Mouse (Mus musculus) induced T-regulatory cell, adult 2 months (primary cell): ENCODE results near the gene Atad2b.
A peak's percentile ranks its signal among the peaks of the same experiment; 100 is the strongest.
"Not testable (repeated sequence)": the region's sequence is repeated elsewhere in the genome, so short reads cannot be mapped to it uniquely, and the experiment has no call there.

ENCODE experiments used
- DNase-seq: peaks from one replicate; pipeline ENCODE4 v3.0.0-alpha.2; 2012; ENCODE audit warnings: low read depth

The Atad2b gene

DNA sequence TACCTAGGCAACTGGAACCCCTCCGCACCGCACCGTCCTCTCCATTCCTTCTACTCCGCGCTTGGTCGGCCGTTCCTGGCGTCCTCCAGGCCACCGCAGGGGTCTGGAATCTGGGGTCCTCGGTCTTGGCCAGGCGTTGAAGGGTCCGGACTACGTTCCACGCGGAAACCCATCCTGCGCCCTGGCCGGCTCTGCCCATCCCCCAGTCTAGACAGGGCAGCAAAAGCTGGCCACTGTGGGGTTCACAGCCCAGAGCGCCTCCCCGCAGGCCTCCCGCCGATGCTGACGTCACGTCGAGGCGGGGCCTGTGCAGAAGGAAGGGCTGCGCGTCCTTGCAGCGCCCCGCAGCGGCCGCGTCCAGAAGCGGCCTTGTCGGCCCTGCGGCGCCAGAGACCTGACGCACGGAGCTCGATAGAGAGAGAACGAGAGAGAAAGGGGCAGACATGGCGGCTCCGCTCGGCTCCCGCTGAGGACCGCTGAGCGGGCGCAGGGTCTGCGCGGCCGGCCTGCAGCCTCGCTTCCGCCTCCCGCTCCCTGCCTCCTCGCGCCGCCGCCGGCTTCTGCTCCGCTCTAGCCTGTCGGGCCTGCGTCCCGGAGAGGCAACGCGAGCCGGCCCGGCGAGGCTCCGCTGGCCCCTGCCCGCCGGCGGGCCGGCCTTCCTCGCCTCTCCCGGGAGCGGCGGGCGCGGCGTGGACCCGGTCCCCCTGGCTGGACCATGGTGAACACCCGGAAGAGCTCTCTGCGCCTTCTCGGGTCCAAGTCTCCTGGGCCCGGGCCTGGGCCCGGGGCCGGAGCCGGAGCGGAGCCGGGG is at the start of gene Atad2b:
Gene Atad2b (plus strand): TSS at position 360 of the 811 bp plus-strand sequence.
- peak; percentile 97 for DNase-seq

DNA sequence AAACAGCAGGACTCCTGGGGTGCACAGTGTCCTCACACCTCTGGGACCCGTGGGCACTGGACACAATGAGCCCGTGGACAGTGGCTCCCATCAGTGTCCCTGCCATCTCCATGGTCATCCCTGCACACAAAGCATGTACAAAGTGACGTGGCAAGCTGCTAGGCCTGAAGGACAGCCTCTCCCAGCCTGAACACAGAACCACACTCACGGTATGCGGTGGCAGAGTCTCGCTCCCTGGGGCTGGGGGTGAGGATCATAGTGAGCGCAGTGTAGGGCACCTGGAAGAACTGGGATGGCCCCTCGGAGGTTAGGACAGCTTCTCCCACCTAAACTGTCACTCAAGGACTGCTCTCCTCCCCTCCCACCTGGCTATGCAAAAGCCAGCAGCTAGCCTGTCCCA is 48.2 kb upstream of the Atad2b start:
- DNase-seq: no peak

DNA sequence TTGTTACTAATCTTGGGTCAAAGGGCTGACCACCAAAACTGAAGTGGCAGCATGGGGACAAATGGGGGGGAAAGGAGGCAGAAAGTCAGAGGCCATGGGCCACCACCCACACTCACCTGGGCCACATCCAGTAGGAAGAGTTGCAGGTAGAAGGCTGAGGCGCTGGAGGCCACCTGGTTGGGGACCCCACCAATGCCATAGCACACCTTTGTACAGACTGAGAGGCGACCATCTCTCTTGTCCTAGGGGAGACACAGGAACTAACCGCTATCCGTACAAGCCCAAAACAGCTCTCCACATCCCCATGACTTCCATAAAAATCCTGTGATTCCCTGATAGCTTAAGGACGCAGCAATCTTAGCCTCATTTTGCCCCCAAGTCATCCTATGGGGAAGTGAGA is 45.9 kb upstream of the Atad2b start:
- no peak for DNase-seq

DNA sequence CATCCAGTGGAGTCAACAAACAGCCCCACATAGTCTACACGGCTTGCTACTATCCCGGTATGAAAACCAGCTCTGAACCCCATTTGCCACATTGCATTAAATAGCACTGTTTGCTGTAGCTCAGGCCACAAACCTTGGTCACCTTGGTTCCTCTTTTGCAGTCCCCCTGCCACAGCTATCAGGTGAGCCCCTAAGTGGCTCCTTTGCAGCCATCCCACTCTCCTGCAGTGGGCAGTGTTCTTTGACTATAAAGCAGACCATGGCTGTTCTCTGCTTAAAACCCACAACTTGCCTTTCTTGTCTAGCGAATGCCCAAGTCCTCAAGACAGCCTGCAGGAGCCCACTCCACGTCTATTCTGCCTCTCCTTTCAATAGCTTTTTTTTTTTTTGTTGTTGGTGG is 44.9 kb upstream of the Atad2b start:
- no peak for DNase-seq

DNA sequence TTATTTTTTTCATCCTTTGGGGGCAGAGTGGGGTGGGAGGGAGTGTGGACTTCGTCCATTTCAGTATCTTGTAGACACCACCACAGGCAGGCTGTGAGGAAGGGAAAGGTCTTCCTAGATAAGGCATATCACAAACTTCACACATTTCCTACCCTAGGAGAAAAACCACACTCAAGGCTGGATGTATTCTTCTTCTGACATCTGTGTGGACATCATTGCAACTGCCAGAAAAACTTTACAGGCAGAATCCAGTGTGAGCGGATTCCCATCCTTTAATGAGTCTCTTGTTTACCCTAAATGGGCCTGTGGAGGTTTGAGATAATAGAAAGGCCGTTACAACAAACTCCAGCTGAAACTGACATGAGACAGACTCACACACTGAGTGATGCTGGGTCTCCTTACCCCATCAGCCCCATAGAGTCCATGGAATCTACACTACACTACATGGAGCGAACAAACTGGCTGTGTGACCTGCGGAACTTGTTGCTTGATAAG is 44.1 kb upstream of the Atad2b start:
- DNase-seq: no peak

DNA sequence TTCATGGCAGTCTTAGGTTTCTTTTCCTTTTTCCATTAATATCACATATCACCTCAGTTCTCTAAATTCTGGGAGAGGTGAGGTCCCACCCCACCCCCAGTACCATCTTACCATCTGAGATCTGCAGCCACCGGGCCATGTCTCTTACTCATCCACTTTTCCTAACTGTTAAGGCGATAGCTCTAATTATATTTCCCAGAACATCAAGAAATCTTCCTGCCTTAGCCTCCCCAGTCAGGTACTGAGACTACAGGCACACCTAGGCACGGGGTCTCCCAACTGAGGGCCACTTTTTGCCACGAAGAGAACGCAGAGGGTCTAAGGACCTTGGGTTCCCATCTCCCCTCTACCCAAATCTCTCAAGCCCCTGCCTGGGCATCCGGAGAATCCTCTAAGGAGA is 43.6 kb upstream of the Atad2b start:
- DNase-seq: no peak

DNA sequence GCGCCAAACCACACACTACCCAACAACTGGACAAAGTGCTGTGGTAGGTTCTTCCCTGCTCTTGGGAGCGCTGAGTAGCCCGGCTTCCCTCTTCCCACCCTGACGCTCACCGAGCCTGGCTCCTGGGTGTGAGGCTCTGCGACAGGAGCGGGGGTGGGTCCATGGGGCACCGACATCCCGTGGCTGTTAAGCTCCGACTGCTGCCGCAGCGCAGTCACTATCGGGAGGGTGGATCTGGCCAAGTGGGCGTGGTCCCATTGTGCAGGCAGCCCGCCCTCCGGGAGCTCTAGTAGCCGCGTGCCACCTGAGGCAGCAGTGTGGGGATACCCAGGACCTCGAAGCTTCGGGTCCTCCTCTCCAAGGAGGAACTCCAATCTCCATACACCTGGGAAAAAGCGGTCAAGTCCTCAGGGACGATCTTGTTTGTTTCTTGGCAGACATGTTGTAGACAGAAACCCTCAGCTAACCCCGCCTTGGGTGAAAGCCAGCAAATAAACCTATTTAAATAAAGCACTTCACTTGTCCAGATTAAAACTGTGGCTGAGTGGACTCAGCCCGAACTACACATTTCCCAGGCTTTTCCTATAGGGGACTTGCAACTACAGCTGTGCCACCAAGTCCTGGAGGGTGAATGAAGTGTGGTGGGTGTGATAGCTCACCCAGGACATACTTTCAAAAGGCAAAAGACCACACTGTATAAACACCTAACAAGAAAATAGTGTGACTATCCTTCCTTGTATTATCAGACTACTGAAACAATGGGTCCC is 42.8 kb upstream of the Atad2b start, which contains the start of gene Mfsd2b:
Gene Mfsd2b (minus strand): TSS at position 199 of the 767 bp plus-strand sequence.
- DNase-seq: peak; percentile 78

DNA sequence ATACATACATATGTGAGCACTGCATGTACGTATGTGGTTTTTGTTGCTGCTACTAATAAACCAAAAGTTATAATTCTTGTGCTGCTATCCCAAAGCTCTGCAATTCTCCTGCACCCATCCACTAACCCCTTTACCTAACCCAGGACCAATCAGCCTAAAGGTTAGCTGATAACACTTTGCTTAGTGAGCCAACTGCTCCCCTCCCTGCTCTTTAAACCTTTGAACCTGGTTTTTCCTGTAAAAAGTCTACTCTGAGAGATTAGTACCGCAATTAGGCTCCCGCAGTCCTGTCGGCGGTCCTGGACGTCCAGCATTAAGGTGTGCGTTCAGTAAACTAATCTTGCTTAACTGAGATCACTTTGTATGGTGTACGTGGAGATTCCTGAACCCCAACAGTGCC is 41.5 kb upstream of the Atad2b start:
- DNase-seq: no peak

DNA sequence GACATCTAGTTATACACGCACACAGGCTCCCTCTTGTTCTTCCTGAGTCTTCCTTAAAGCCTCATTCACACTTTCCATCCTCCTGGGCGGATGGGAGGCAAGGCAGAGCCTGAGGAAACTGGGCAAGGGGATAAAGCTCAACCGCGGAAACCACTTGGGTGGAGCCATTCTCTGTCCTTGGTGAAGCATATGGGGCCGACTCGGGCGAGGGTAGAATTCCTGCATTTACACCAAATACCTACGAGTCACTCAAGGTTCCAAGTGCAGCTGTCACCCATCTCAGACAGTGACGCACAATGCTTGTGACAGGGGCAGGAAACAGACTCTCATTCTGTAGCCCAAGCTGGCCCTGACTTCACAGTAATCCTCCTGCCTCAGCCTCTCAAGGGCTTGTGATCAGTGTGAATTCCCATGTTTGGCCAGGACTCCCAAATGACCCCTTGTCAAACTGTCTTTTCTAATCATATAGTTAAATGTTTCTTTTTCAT is 38.8 kb upstream of the Atad2b start:
- no peak for DNase-seq

DNA sequence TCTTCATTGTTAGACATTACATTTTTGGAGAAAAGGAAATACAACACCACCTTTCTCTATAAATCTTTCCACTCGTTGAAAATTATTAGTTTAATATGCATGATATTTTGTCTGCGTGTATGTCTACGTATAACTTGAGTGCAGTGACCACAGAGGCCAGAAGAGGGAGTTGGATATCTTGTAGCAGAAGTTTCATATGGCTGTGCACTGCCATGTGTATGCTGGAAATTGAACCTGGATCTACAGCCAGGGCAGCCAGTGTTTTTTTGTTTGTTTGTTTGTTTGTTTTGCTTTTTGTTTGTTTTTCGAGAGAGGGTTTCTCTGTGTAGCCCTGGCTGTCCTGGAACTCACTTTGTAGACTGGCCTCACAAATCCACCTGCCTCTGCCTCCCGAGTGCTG is 38.1 kb upstream of the Atad2b start:
- DNase-seq: peak; percentile 44

DNA sequence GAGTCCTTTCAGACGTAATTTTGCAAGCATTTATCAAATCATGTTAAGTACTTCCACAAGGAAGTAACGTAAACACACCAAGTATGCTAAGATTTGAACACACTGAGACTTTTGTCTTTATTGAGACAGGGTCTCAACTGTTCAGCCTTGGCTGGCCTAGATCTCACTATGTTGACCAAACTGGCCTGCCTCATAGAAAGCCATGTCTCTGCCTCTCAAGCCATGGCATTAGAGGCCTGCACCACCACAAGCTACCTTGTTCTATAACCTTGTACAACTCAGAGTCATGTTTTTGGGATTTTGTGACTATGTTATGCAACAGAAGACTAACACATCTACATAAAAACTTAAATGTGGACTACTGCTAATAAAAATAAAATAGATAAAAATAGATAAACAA is 35.1 kb upstream of the Atad2b start:
- no peak for DNase-seq

DNA sequence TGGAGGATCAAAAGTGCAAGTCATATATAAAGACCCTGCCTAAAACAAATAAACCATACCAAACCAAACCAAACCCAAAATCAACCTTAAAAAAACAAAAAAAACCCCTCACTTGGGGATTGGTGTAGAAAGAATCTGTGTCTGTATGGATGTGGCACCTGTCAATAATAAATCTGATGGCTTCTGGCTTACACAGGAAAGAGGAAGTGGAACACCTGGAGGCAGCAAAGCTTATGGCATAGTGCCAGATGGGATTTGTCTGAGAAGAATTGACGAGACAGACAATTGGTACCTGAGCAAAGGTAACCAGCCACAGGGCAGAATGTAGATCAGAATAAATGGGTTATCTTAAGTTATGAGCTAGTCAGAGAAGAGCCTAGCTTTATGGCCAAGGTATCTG is 32.1 kb upstream of the Atad2b start:
- DNase-seq: no peak

DNA sequence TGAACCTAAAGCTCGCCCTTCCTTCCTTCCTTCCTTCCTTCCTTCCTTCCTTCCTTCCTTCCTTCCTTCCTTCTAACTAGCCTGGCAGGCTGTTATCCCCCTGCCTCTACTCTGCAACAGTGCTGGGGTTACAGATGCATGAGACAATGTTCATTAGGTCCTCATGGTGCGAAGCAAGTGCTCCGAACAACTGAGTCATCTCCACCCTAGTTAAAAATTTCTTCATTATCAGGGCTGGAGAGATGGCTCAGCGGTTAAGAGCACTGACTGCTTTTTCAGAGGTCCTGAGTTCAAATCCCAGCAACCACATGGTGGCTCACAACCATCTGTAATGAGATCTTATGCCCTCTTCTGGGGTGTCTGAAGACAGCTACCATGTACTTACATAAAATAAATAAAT is 30.6 kb upstream of the Atad2b start:
- DNase-seq: not testable (repeated sequence)

DNA sequence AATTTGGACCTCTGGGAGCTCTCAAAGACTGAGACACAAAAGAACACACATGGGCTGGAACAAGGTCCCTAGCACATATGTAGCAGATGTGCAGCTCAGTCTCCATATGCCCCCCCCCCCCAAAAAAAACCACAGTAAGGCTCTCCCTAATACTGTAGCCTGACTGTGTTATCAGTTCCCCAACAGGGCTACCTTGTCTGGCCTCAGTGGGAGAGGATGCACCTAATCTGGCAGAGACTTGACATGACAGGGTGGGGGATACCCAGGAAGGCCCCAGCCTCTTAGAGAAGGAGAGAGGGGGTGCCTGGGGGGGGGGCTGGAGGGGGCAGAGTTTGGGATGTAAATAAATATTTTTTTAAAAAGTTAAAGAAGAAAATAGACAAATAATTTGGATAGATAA is 28.4 kb upstream of the Atad2b start:
- no peak for DNase-seq

DNA sequence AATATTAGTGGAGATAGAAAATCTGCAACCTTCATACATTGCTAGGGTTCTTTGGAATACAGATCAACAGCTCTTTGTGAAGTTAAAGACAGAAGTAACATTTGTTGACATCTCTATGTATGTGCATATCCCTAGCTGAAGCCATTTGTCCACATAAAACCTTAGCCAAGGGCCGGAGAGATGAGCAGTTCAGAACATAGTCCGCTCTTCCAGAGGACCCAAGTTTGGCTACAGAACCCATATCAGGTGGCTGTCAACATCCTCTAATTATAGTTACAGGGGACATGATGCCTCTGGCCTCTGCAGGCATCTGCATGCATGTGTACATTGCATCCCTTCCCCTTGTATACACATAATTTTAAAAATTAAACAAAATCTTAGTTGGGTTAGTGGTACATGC is 27.9 kb upstream of the Atad2b start:
- DNase-seq: no peak

DNA sequence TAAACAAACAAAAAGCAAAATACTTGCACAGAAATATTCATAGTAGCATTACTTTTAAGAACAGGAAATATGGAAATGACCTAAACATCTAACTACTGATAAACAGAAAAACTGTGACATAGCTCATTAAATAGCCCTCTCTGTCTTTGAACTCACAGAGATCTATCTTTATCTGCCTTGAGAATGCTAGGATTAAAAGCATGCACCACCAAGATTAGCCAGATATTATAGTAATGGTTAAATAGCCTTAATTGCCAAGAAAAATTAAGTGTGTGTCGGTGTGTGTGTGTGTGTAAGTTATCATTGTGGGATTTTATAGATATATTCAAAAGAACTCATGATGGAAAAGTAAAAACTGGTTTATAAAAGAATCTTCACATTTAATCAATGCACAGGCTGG is 27.3 kb upstream of the Atad2b start:
- no peak for DNase-seq

DNA sequence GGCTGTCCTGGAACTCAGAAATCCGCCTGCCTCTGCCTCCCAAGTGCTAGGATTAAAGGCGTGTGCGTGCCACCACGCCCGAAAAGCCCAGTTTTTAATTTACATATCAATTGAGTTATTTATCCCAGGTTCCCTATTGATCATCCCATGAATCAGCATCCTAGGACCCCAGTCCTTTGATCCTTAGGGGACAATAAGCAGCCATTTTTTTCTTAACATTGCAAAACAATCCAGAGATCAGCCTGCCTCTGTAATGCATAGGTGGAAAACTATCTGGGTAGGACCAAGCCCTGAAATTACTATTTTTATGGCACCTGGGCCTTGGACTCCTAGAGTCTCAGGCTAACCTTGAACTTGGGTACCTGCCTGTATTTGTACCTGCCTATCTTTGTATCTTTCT is 19.1 kb upstream of the Atad2b start:
- DNase-seq: no peak

DNA sequence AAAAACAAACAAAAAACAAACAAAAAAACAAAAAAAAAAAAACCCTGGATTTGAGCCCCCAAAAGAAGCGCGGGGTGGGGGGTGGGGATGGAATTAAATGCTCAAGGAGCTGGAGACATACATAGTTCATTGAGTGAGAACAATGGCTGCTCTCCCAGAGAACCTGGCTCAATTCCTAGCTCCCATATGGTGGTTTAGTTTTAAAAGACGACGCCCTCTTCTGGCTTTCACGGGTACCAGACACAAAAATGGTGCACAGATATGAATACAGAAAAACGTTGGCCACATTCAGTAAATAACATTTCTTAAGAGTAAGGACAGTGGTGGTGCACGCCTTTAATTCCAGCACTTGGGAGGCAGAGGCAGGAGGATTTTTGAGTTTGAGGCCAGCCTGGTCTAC is 11.2 kb upstream of the Atad2b start:
- peak; percentile 55 for DNase-seq

DNA sequence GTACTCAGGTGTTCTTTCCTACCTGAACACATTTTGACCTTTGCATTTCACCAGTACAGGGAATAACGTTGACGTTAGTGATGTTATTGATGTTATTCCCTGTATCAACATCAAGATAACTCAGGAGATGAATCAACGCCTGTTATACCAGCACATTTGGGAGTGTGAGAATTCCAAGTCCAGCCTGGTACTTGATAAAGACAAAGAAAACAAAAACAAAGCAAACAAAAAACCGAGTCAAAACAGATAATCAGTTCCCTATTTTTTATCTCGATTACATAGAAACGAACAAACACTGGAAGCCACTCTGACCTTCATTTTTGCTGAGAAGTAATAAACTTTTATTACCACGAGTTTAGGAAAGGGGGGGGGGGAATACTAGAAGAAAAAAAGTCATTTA is 10.7 kb upstream of the Atad2b start:
- DNase-seq: no peak

DNA sequence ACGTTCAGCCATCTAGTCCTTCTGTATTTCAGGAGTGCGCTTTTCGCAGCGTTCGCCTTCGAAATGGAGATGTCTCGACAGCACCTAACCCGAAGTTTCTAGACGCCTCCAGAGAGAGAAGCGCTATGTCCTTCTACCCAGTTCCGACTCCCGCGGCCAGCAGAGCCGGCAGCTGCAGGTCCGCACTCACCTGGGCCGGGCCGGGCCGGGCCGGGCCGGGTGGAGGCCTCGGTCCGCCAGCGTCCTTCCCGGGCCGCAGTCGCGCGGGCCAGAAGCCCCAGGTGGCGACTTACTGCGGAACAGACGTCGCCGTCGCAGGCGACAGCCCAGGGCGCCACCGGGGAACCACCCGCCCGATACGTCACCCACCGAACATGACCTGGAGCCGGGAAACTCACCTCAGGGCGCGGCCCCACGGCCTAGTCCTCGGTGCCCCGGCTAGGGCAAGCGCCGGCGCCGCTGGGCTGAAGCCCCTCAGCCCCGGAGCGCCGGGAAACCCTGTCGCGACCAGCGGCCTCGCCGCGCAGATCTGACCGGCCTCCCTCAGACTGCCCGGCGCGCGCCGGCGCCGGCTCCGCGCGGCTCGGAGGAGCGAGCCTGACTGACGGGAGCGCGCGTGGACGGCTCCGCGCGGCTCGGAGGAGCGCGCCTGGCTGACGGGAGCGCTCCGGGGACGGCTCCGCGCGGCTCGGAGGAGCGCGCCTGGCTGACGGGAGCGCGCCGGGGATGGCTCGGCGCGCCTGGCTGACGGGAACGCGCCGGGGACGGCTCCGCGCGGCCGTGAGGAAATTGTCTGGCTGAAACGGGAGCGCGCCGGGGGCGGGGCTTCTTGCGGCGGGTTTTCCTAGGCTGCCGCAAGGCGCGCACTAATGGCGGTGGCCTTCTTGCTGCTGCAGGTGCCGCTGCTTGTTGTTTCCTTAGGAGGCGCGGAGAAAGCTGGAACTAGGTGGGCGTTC is 9.9 kb upstream of the Atad2b start, which contains the start of gene Ubxn2a:
Gene Ubxn2a (minus strand): TSS at position 755 of the 956 bp plus-strand sequence.
- peak; percentile 96 for DNase-seq

DNA sequence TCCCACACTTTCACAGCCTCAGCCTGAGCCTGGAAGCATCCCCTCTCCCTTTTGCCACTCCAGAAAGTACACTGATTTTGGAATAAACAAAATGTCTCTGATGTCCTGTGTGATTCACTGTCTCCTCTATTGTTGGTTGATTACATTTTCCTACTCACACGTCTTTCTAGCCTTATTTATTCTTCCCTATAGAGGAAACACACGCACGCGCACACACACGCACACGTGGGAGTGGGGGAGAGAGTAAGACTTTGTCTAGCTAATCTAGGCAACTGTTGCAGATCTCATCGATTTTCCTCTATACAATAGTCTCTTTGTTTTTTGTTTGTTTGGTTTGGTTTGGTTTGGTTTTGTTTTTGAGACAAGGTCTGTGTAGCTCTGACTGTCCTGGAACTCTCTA is 8.8 kb upstream of the Atad2b start:
- peak; percentile 26 for DNase-seq

DNA sequence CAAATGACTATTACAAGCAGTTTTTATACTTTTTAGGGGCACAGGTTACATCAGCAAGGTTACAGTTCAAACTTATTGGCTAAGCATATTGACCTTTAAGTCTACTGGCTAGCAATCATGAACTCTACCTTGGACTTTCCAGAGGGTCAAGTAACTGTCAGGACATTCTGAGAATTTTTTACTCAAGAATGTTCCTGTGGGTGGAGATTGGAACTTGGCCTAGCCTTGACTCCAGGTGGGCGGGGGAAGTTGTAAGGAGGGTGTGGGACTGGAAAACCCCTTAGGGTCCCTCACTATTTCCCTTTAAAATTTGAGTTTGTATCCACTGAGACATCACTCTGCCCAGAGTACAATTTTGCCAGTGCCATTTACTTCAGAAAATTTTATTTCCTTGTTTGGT is 6.7 kb upstream of the Atad2b start:
- DNase-seq: not testable (repeated sequence)
